Mouse (Mus musculus) B cell, adult 67 days (primary cell): ENCODE results near the gene Thoc6. TPM values are rescaled to one million over a fixed set of nuclear protein-coding genes. Genes with fewer than 3 reads are reported as not detected.

Experiments
- total RNA-seq, 2 experiments: library from RNA; stranded (reverse); gene quantifications; 4 replicates each; pipeline ENCODE4 v1.2.4; 2023

Gene Thoc6
- total RNA-seq: 10 to 100 TPM; 24.5 to 27.7 TPM

GRCm38 (mm10) chr17:23673424-23674073, at the start of gene Thoc6, which contains the start of gene Hcfc1r1:
Gene Thoc6, minus strand, starts transcription at chr17:23673882.
Gene Hcfc1r1, plus strand, starts transcription at chr17:23673596.

DNA sequence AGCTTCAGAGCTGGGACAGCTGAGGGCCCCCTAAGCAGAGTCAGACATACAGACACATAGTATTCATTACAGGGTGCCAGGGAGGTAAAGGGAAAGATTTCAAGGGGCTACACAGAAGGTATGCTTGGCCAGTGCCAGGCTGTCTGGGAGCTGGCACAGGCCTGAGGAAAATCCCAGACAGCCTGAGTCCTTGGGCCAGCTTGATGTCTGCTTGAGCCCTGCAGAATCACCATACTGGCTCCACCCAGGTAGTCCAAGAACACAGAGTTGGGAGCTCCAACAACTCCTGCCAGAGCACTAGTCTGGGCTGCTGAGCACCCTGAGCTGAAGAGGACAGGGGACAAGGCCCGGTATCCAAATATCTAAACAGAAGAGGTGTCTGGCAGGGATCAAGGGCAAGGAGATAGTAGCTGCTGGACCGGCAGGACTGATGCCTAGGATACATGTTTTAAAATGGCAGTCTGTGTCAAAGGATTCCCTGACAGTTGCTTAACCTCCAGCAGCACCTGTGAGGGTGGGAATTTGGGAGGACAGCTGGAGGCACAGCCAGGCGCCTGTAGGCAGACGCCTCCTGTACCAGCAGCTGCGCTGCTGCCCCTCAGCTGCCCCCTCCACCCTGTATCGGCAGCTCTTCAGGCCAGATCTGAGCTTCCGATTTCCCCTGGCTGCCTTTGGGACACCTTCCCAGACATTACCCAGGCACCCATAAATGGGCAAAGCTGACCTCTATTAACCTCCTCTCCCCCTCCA, 48.9 kb upstream of the Thoc6 start, which contains the start of gene 1520401A03Rik:
TSS of gene 1520401A03Rik (minus strand) at position 408 of the 750 bp plus-strand sequence.

GRCm38 (mm10) chr17:23683856-23684672, 10.4 kb upstream of the Thoc6 start, which contains the start of gene Cldn9:
Gene Cldn9, minus strand, starts transcription at chr17:23684026.

DNA sequence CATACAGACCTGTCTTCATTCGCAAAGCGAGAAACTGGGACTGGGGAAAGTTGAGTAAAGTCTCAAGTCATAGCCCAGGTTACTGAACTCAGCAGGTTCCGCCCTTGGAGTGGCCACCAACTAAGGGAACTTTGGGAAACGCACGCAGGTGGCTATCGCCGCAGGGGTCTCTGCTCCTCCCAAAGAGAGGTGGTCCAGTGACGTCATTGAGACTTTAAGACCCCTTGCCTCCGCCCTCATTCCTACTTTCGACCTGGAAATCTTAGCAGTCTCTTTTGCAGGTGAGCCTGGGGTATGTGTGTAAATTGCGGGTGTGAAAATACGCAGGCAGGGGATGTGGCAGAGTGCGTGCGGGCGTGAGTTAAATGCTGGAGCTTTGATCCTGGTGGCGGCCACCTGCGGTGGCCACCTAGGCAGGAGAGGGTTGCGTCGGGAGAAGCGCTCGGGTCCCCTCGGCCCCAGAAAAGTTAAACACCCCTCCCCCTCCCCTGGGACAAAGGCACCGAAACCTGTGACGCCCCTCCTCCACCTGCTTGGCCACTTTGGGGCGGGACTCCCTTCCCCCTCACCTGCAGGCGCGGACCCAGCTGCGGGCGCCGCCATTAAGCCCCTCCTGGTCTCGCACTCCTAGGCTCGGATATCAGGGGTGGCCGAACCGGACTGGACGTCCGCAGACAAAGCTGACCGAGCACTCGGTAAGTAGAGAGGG, 5.6 kb upstream of the Thoc6 start, which contains the start of gene Cldn6:
TSS of gene Cldn6 (plus strand) at position 123 of the 709 bp plus-strand sequence.

GRCm38 (mm10) chr17:23677236-23677679, 3.6 kb upstream of the Thoc6 start, which contains the start of gene Tnfrsf12a:
Gene Tnfrsf12a, minus strand, starts transcription at chr17:23677468.

DNA sequence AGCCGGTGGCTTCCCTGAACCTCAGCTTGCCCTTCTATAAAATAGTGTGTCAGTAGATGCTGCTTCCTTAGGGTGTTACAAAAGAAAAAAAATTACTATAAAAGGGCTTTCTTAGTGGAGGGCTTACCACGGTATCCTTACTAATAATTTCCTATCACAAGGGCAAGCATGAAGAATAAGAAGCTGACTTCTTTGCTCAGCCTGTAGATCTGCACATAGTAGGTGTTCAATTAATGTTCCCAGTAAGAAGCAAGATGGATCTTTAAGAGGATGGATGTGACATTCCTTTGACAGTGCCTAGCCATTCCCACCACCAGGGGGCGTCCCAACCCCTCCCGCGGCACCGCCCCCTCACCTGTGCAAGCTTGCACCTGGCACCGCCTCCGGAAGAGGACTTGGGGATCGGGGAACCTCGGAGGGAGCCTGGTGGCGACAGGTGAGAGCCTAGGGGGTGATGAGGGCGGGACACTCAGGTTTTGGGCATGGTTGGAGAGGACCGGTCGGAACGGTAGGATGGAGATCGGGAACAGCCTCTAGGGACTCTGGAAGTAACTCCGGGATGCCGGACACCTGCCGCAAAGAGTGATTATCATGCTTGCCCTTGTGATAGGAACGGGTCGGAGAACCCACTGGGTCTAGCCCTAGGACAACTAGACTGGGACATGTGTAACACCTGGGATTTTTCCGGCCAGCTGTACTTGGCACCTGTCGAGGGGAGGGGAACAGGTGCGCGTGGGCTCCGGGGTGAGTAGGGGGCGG, 13.4 kb downstream of the Thoc6 start, which contains the start of gene Bicdl2:
TSS of gene Bicdl2 (plus strand) at position 390 of the 759 bp plus-strand sequence.

GRCm38 (mm10) chr17:23644613-23645495, 28.8 kb downstream of the Thoc6 start, which contains the start of gene Mmp25:
Gene Mmp25, minus strand, starts transcription at chr17:23645277.

Other genes with a start within 250 kb of the Thoc6 start
- gene Vmn2r117, start 194.2 kb downstream of the Thoc6 start, total RNA-seq: not detected
- 10 to 100 TPM in 1 of 2 experiments, 1 to 10 TPM in 1; 8.3 to 11.5 TPM for gene Zfp213, start 109.6 kb downstream of the Thoc6 start, total RNA-seq
- gene Zfp13, start 74.4 kb downstream of the Thoc6 start, total RNA-seq: not detected
- not detected for gene Zscan10, start 73.0 kb downstream of the Thoc6 start, total RNA-seq
- not detected for gene Mmp25, start 28.6 kb downstream of the Thoc6 start, total RNA-seq
- gene Bicdl2, start 13.4 kb downstream of the Thoc6 start, total RNA-seq: under 1 TPM in 1 of 2 experiments, not detected in 1; 0.36 TPM
- gene Hcfc1r1, start 286 bp downstream of the Thoc6 start, total RNA-seq: 10 to 100 TPM; 40.1 to 46.3 TPM
- gene Tnfrsf12a, start 3.6 kb upstream of the Thoc6 start, total RNA-seq: 10 to 100 TPM; 10.2 to 15.2 TPM
- not detected for gene Cldn6, start 5.4 kb upstream of the Thoc6 start, total RNA-seq
- gene Cldn9, start 10.1 kb upstream of the Thoc6 start, total RNA-seq: not detected
- gene 1520401A03Rik, start 48.9 kb upstream of the Thoc6 start, total RNA-seq: not detected
- 10 to 100 TPM; 32.9 to 38.9 TPM for gene Pkmyt1, start 52.5 kb upstream of the Thoc6 start, total RNA-seq
- 1 to 10 TPM in 1 of 2 experiments, under 1 TPM in 1; 0.20 to 1.0 TPM for gene Paqr4, start 67.0 kb upstream of the Thoc6 start, total RNA-seq
- gene Kremen2, start 72.0 kb upstream of the Thoc6 start, total RNA-seq: not detected
- 10 to 100 TPM; 24.9 to 32.8 TPM for gene Flywch1, start 97.7 kb upstream of the Thoc6 start, total RNA-seq
- not detected for gene Flywch2, start 112.2 kb upstream of the Thoc6 start, total RNA-seq
- gene Srrm2, start 116.7 kb upstream of the Thoc6 start, total RNA-seq: 1,000 to 10,000 TPM; 1,310 to 1,340 TPM
- gene Elob, start 155.3 kb upstream of the Thoc6 start, total RNA-seq: 100 to 1,000 TPM; 164 to 171 TPM
- gene Prss33, start 162.2 kb upstream of the Thoc6 start, total RNA-seq: not detected
- gene Prss32, start 170.0 kb upstream of the Thoc6 start, total RNA-seq: not detected
- under 1 TPM in 1 of 2 experiments, not detected in 1; 0.41 TPM for gene Prss41, start 170.3 kb upstream of the Thoc6 start, total RNA-seq
- not detected for gene Prss21, start 194.2 kb upstream of the Thoc6 start, total RNA-seq
- gene Dcpp1, start 207.0 kb upstream of the Thoc6 start, total RNA-seq: not detected
- gene Dcpp2, start 207.0 kb upstream of the Thoc6 start, total RNA-seq: not detected
- gene Dcpp3, start 243.6 kb upstream of the Thoc6 start, total RNA-seq: not detected